Mouse (Mus musculus) heart, embryonic 14.5 days (tissue): ENCODE results near the gene Nudt14. TPM values are rescaled to one million over a fixed set of nuclear protein-coding genes. Genes with fewer than 3 reads are reported as not detected.

Experiments
- ATAC-seq: fragments of 200-750 bp; cut with Nextera tagmentation; 2 replicates; pipeline ENCODE4 v1.8.0; 2017; ENCODE audit warnings: low read depth, moderate TSS enrichment; ENCODE audit not compliant: insufficient number of reproducible peaks, insufficient read depth, low FRiP score
- H3K27ac ChIP-seq, 2 experiments: fragments of 200-500 bp in 1 of 2; fragments of 300-500 bp in 1 of 2; sonication (generic) in 1 of 2; replicated peaks in 1 of 2; 2 replicates each; pipeline ENCODE4 v1.5.1; 2012 to 2014; ENCODE audit warnings: low read depth in 2 of 2, low read length in 2 of 2, control low read depth in 1 of 2, mild to moderate bottlenecking in 1 of 2, mixed read lengths in 1 of 2; ENCODE audit not compliant: control insufficient read depth in 1 of 2, insufficient read depth in 1 of 2
- H3K27me3 ChIP-seq: fragments of 300-500 bp; sonication (generic); 2 replicates; pipeline ENCODE4 v1.6.1; 2014; ENCODE audit warnings: mild to moderate bottlenecking, low read length, control low read depth; ENCODE audit not compliant: control insufficient read depth, insufficient read depth
- H3K36me3 ChIP-seq: fragments of 300-500 bp; sonication (generic); 2 replicates; pipeline ENCODE4 v1.6.1; 2014; ENCODE audit warnings: mild to moderate bottlenecking, control low read depth, low read length, mixed read lengths; ENCODE audit not compliant: control insufficient read depth, insufficient read depth
- H3K4me1 ChIP-seq, 2 experiments: fragments of 200-500 bp in 1 of 2; fragments of 300-500 bp in 1 of 2; sonication (generic) in 1 of 2; 2 replicates each; pipeline ENCODE4 v1.6.1; 2012 to 2014; ENCODE audit warnings: low read length in 2 of 2, control low read depth in 1 of 2, mixed read lengths in 1 of 2; ENCODE audit not compliant: control insufficient read depth in 2 of 2, insufficient read depth in 2 of 2
- H3K4me2 ChIP-seq: fragments of 300-500 bp; sonication (generic); 2 replicates; pipeline ENCODE4 v1.6.1; 2014; ENCODE audit warnings: mild to moderate bottlenecking, low read length
- H3K4me3 ChIP-seq, 2 experiments: fragments of 200-500 bp in 1 of 2; fragments of 300-500 bp in 1 of 2; sonication (generic) in 1 of 2; 2 replicates each; pipeline ENCODE4 v1.5.1; 2012 to 2014; ENCODE audit warnings: low read length in 2 of 2, mild to moderate bottlenecking in 2 of 2, control low read depth in 1 of 2, low read depth in 1 of 2, moderate library complexity in 1 of 2; ENCODE audit not compliant: control insufficient read depth in 1 of 2, insufficient read depth in 1 of 2
- H3K9ac ChIP-seq: fragments of 300-500 bp; sonication (generic); 2 replicates; pipeline ENCODE4 v1.6.1; 2014; ENCODE audit warnings: mild to moderate bottlenecking, low read length
- H3K9me3 ChIP-seq: fragments of 300-500 bp; sonication (generic); 2 replicates; pipeline ENCODE4 v1.6.1; 2016; ENCODE audit warnings: low read length, control low read depth; ENCODE audit not compliant: control insufficient read depth
- WGBS: fragments of 180-500 bp; shearing (Covaris S2); extraction: QIAGEN DNeasy Blood & Tissue Kit; methylation state at CpG from one replicate; pipeline ENCODE4 v1.1.7; 2014; 5-methylcytosine and 5-hydroxymethylcytosine counted together
- polyA plus RNA-seq: library from polyadenylated mRNA; unstranded; fragments of >200 nt; fragmentation: Nextera tagmentation; extraction: Ambion mirVana; gene quantifications from 2 replicates; pipeline ENCODE4 v1.2.1, GENCODE M21; 2014

Gene Nudt14
- polyA plus RNA-seq, 1 experiment from 2014 or later: 53.9 TPM

GRCm38 (mm10) chr12:112912951-112913745 is 28.8 kb downstream of the Nudt14 start:
- ATAC-seq: no peak
- Histone ChIP-seq H3K27me3 (peaks cover 2% of the 10 kb centered on the region), H3K9ac (no peak overlapping the region), H3K4me2 (no peak overlapping the region), H3K9me3 (no peaks in the 10 kb centered on the region), H3K4me1 (peaks cover 8 to 9% of the 10 kb centered on the region in 2 experiments), H3K36me3 (peaks cover 51% of the 10 kb centered on the region), H3K27ac (no peak overlapping the region), H3K4me3 (no peak overlapping the region)
- 90% methylated on average over 28 of the region's 28 CpGs for WGBS

- Histone ChIP-seq H3K27me3 (no peaks in the 10 kb centered on the region), H3K27ac (no peak overlapping the region), H3K9me3 (no peaks in the 10 kb centered on the region), H3K9ac (no peak overlapping the region), H3K4me2 (no peak overlapping the region), H3K4me3 (no peak overlapping the region), H3K36me3 (peaks cover 51% of the 10 kb centered on the region), H3K4me1 (peaks cover 0 to 1% of the 10 kb centered on the region in 2 experiments; a peak in 2 of 4 replicates)
- WGBS: 85% methylated on average over 17 of the region's 17 CpGs
- no peak for ATAC-seq
Observed at GRCm38 (mm10) chr12:112911701-112912100, 30.2 kb downstream of the Nudt14 start.

GRCm38 (mm10) chr12:112908991-112909390 is 32.9 kb downstream of the Nudt14 start:
- H3K9me3 ChIP-seq: no peaks in the 10 kb centered on the region
- H3K9ac ChIP-seq: no peak overlapping the region
- H3K36me3 ChIP-seq: peaks cover 44% of the 10 kb centered on the region
- H3K4me1 ChIP-seq: peaks cover 0 to 1% of the 10 kb centered on the region in 2 experiments; a peak in 1 of 4 replicates
- no peak overlapping the region for H3K27ac ChIP-seq
- H3K4me3 ChIP-seq: no peak overlapping the region
- no peak for ATAC-seq
- no peak overlapping the region for H3K4me2 ChIP-seq
- WGBS: 93% methylated on average over 22 of the region's 22 CpGs
- H3K27me3 ChIP-seq: no peaks in the 10 kb centered on the region

DNA sequence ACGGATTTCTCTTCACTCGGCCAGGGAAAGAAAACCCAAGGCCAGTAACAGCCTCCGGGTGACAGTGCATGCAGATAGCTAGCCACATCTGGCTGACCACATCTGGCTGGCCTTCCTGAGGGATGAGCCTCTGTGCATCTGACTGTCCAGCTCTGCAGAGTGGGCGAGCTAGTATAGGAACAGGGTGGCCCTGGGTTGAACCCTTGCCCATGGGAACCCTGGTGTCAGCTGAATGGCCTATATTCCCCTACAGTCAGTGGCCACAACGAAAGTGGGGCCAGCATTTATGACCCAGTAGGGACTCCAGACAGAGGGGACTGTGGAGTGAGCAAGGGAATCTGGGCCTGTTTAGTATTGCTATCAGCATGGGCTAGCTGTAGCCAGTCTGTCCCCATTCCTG is 36.9 kb downstream of the Nudt14 start:
- no peaks in the 10 kb centered on the region for H3K27me3 ChIP-seq
- no peaks in the 10 kb centered on the region for H3K9me3 ChIP-seq
- ATAC-seq: no peak
- H3K36me3 ChIP-seq: peaks cover 8% of the 10 kb centered on the region
- H3K4me1 ChIP-seq: peaks cover 0 to 5% of the 10 kb centered on the region in 2 experiments; a peak in 1 of 4 replicates
- H3K27ac ChIP-seq: no peak overlapping the region
- no peak overlapping the region for H3K4me3 ChIP-seq
- H3K4me2 ChIP-seq: no peak overlapping the region
- H3K9ac ChIP-seq: no peak overlapping the region
- WGBS: 83% methylated on average over 5 of the region's 5 CpGs

GRCm38 (mm10) chr12:112903941-112904340 is 38.0 kb downstream of the Nudt14 start:
- Histone ChIP-seq H3K9ac (no peak overlapping the region), H3K4me2 (no peak overlapping the region), H3K4me1 (peaks cover 0 to 5% of the 10 kb centered on the region in 2 experiments; a peak in 1 of 4 replicates), H3K36me3 (peaks cover 3% of the 10 kb centered on the region; the same call in 1 of the 2 replicates), H3K27me3 (no peaks in the 10 kb centered on the region), H3K27ac (no peak overlapping the region), H3K9me3 (no peaks in the 10 kb centered on the region), H3K4me3 (no peak overlapping the region)
- 48% methylated on average over 8 of the region's 8 CpGs for WGBS
- no peak for ATAC-seq

- Histone ChIP-seq H3K27me3 (no peaks in the 10 kb centered on the region), H3K4me1 (peaks cover 5 to 6% of the 10 kb centered on the region in 2 experiments; a peak in 3 of 4 replicates), H3K4me3 (no peak overlapping the region), H3K27ac (no peak overlapping the region), H3K36me3 (no peaks in the 10 kb centered on the region), H3K9me3 (no peaks in the 10 kb centered on the region), H3K4me2 (no peak overlapping the region), H3K9ac (no peak overlapping the region)
- 83% methylated on average over 9 of the region's 9 CpGs for WGBS
- ATAC-seq: no peak
Observed at GRCm38 (mm10) chr12:112900641-112901040, 41.3 kb downstream of the Nudt14 start.

- WGBS: 69% methylated on average over 4 of the region's 4 CpGs
- H3K9me3 ChIP-seq: no peaks in the 10 kb centered on the region
- ATAC-seq: no peak
Observed at GRCm38 (mm10) chr12:112898960-112899359, 43.0 kb downstream of the Nudt14 start.

More at GRCm38 (mm10) chr12:112898960-112899359, 43.0 kb downstream of the Nudt14 start:
- no peak overlapping the region for H3K27ac ChIP-seq
- H3K4me3 ChIP-seq: no peak overlapping the region
- no peak overlapping the region for H3K4me2 ChIP-seq
- no peaks in the 10 kb centered on the region for H3K36me3 ChIP-seq
- H3K27me3 ChIP-seq: peaks cover 4% of the 10 kb centered on the region; the same call in 1 of the 2 replicates
- peaks cover 10 to 12% of the 10 kb centered on the region in 2 experiments for H3K4me1 ChIP-seq
- H3K9ac ChIP-seq: no peak overlapping the region
